Comparison of ENCODE assay signal across 10 mouse cellular contexts in the genomic region with DNA sequence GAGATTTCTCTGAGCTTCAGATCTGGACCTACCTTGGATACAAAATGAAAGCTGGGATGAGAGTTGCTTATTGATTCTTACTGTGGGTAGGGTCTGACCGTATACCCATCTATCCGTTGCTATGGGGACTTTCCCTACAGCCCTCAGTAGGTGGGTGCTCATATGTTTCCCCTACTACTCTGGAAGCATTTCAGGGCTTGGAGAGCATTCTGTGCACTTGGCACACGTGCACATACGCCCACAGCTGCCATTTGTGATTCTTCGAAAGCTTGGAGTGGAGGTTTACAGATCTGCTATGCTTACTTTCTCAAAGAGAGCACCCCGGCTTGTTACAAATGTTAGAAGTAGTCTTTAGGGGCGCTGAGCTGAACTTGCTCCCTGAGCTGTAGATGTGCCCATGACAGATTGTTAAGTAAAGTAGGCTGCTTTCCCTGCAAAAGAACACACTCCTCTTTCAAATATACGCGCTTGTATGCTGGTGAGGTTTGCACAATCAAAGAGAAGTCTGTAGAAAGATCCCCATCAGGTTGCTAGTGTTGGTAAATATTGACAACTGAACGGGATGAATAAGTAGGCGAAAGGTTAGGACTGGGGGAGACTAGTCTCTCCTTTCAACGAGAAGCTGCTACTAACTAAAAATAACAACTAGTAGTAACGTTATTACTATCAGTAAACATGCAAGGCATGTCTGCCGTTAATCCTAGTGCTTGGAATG. TPM values are rescaled to one million over a fixed set of nuclear protein-coding genes. Genes with fewer than 3 reads are reported as not detected.
A peak's percentile ranks its signal among the peaks of the same experiment; 100 is the strongest.
DNase-seq lines count a peak whose midpoint lies in the region; ATAC-seq lines count a peak whose summit lies in the region.
"Had no signal": no experiment of that assay in that cellular context is flagged by ENCODE, and none has a peak within 500 bp of the region (broad histone marks: within the 10 kb centered on the region; RNA-seq: fewer than 3 reads in every experiment).

No protein-coding gene starts in this region.

- no peak overlapping the region for H3K4me3 ChIP-seq in liver, embryonic 13.5 days (replicated peaks)
- H3K4me3 ChIP-seq: heart, embryonic 15.5 days; megakaryocyte, embryonic 14.5 days had no signal

- DNase-seq in lung, postnatal 36 days: peak; percentile 9
- no peak for DNase-seq in lung, postnatal 4 days
- DNase-seq in layer of hippocampus, adult 11-12 months (ENCODE audit: low spot score): peak; percentile 66
- no peak for DNase-seq in liver, embryonic 13.5 days
- DNase-seq in cerebellum, adult 11 months: no peak
- DNase-seq in embryo, embryonic 9.5 days (ENCODE audit: extremely low spot score): no peak
- DNase-seq: cerebellum, postnatal 36 days had no signal

- H3K27ac ChIP-seq in liver, embryonic 13.5 days: peak overlapping the region; percentile 54
- H3K27ac ChIP-seq: heart, embryonic 15.5 days had no signal

- H3K4me2 ChIP-seq in liver, embryonic 13.5 days: no peak overlapping the region
- H3K4me2 ChIP-seq: heart, embryonic 15.5 days had no signal

- H3K27me3 ChIP-seq in liver, embryonic 13.5 days: no peaks in the 10 kb centered on the region
- H3K27me3 ChIP-seq: heart, embryonic 15.5 days had no signal

- H3K36me3 ChIP-seq in liver, embryonic 13.5 days: no peaks in the 10 kb centered on the region
- H3K36me3 ChIP-seq: heart, embryonic 15.5 days had no signal

- peaks cover 5% of the 10 kb centered on the region; the same call in 1 of the 2 replicates for H3K4me1 ChIP-seq in liver, embryonic 13.5 days (replicated peaks)
- H3K4me1 ChIP-seq: heart, embryonic 15.5 days; megakaryocyte, embryonic 14.5 days had no signal

- peak; percentile 55 for ATAC-seq in liver, embryonic 13.5 days (ENCODE audit: low read depth)
- ATAC-seq in cerebellum, adult (ENCODE audit: insufficient number of reproducible peaks, low FRiP score, low TSS enrichment): no peak

- H3K9ac ChIP-seq in liver, embryonic 13.5 days: no peak overlapping the region
- H3K9ac ChIP-seq: heart, embryonic 15.5 days had no signal

- H3K9me3 ChIP-seq in liver, embryonic 13.5 days (replicated peaks): no peaks in the 10 kb centered on the region
- H3K9me3 ChIP-seq: heart, embryonic 15.5 days; megakaryocyte, embryonic 14.5 days had no signal

- 65% methylated on average over 14 of the region's 14 CpGs for WGBS in liver, embryonic 13.5 days (ENCODE audit: insufficient replicate concordance)

RNA-seq across cellular contexts. Expression of a gene that starts 18.2 kb away (rescaled TPM):
- 15.9 and 18.8 TPM in 2 replicates for polyA plus RNA-seq in liver, embryonic 13.5 days (2015; fragmentation: Nextera tagmentation; extraction: Ambion mirVana)

RNA-seq across cellular contexts. Expression of a gene that starts 49.3 kb away (rescaled TPM):
- 7.4 and 9.7 TPM in 2 replicates for polyA plus RNA-seq in liver, embryonic 13.5 days (2015; fragmentation: Nextera tagmentation; extraction: Ambion mirVana)

Comparison
In these comparisons a context has a peak if more than half of its experiments do, and no peak if none do; other contexts are left out.
1. DNase-seq: peak in lung, postnatal 36 days (single experiment) and layer of hippocampus, adult 11-12 months (single experiment); none in lung, postnatal 4 days (0 of 2), liver, embryonic 13.5 days (single experiment), cerebellum, adult 11 months (single experiment) and embryo, embryonic 9.5 days (single experiment).